Mouse (Mus musculus): ENCODE measurements around the gene Mad2l2. TPM values are rescaled to one million over a fixed set of nuclear protein-coding genes. Genes with fewer than 3 reads are reported as not detected.
"Not testable (repeated sequence)": the region's sequence is repeated elsewhere in the genome, so short reads cannot be mapped to it uniquely, and the experiment has no call there.

The Mad2l2 gene
- polyA plus RNA-seq, 1 experiment from 2014 or later: 38.0 TPM

GRCm38 (mm10) chr4:148184564-148184963 lies 54.4 kb downstream of the Mad2l2 start:
- Histone ChIP-seq H3K4me1 (no peaks in the 10 kb centered on the region), H3K9me3 (no peaks in the 10 kb centered on the region), H3K27ac (no peak overlapping the region), H3K4me3 (replicated peaks) (no peak overlapping the region), H3K27me3 (replicated peaks) (0 out of 2 replicates have a peak, but pooled peaks cover 5% of the 10 kb centered on the region), H3K9ac (no peak overlapping the region), H3K36me3 (no peaks in the 10 kb centered on the region), H3K4me2 (no peak overlapping the region)
- WGBS: 66% methylated on average over 9 of the region's 9 CpGs
- no peak for ATAC-seq (ENCODE audit: insufficient read depth, low FRiP score, low read depth)

GRCm38 (mm10) chr4:148185819-148186218 lies 55.6 kb downstream of the Mad2l2 start:
- no peak overlapping the region for H3K9ac ChIP-seq
- H3K36me3 ChIP-seq: no peaks in the 10 kb centered on the region
- no peak overlapping the region for H3K4me3 ChIP-seq (replicated peaks)
- no peaks in the 10 kb centered on the region for H3K9me3 ChIP-seq
- 0 out of 2 replicates have a peak, but pooled peaks cover 5% of the 10 kb centered on the region for H3K27me3 ChIP-seq (replicated peaks)
- WGBS: 72% methylated on average over 4 of the region's 4 CpGs
- no peaks in the 10 kb centered on the region for H3K4me1 ChIP-seq
- H3K27ac ChIP-seq: no peak overlapping the region
- ATAC-seq (ENCODE audit: insufficient read depth, low FRiP score, low read depth): no peak
- no peak overlapping the region for H3K4me2 ChIP-seq

GRCm38 (mm10) chr4:148188767-148189166 lies 58.6 kb downstream of the Mad2l2 start:
- not testable (repeated sequence) for ATAC-seq (ENCODE audit: insufficient read depth, low FRiP score, low read depth); H3K4me1 ChIP-seq; H3K27me3 ChIP-seq (replicated peaks); H3K36me3 ChIP-seq; H3K9ac ChIP-seq; H3K9me3 ChIP-seq; H3K4me2 ChIP-seq; H3K4me3 ChIP-seq (replicated peaks); H3K27ac ChIP-seq
- 90% methylated on average over 1 of the region's 1 CpGs for WGBS

GRCm38 (mm10) chr4:148192707-148193245 lies 62.6 kb downstream of the Mad2l2 start:
- no peaks in the 10 kb centered on the region for H3K4me1 ChIP-seq
- no peak overlapping the region for H3K4me3 ChIP-seq (replicated peaks)
- H3K27ac ChIP-seq: no peak overlapping the region
- H3K4me2 ChIP-seq: no peak overlapping the region
- no peak for ATAC-seq (ENCODE audit: insufficient read depth, low FRiP score, low read depth)
- H3K27me3 ChIP-seq (replicated peaks): no peaks in the 10 kb centered on the region
- H3K36me3 ChIP-seq: no peaks in the 10 kb centered on the region
- H3K9ac ChIP-seq: no peak overlapping the region
- H3K9me3 ChIP-seq: no peaks in the 10 kb centered on the region
- WGBS: 31% methylated on average over 11 of the region's 11 CpGs

- H3K4me2 ChIP-seq: no peak overlapping the region
- no peaks in the 10 kb centered on the region for H3K27me3 ChIP-seq (replicated peaks)
- no peak for ATAC-seq (ENCODE audit: insufficient read depth, low FRiP score, low read depth)
- H3K9me3 ChIP-seq: no peaks in the 10 kb centered on the region
- H3K9ac ChIP-seq: no peak overlapping the region
- no peak overlapping the region for H3K4me3 ChIP-seq (replicated peaks)
- no peaks in the 10 kb centered on the region for H3K36me3 ChIP-seq
- H3K27ac ChIP-seq: no peak overlapping the region
- no peaks in the 10 kb centered on the region for H3K4me1 ChIP-seq
These were observed 64.2 kb downstream of the Mad2l2 start for GRCm38 (mm10) chr4:148194400-148194799.

Small RNA genes within 50 kb of the gene (microRNA-seq; reads per million reads assigned to microRNA genes)
- gene Mir7022: not detected

Other genes starting within 250 kb of the Mad2l2 start
- 32.1 and 37.8 TPM in 2 replicates for gene Mfn2, start 225.7 kb upstream of the Mad2l2 start, polyA plus RNA-seq (2015; fragmentation: Nextera tagmentation; extraction: Ambion mirVana)
- 43.7 and 47.9 TPM in 2 replicates for gene Plod1, start 193.6 kb upstream of the Mad2l2 start, polyA plus RNA-seq (2015; fragmentation: Nextera tagmentation; extraction: Ambion mirVana)
- gene 2510039O18Rik, start 189.5 kb upstream of the Mad2l2 start, polyA plus RNA-seq (2015; fragmentation: Nextera tagmentation; extraction: Ambion mirVana): 17.4 and 17.7 TPM in 2 replicates
- gene Nppb, start 144.6 kb upstream of the Mad2l2 start, polyA plus RNA-seq (2015; fragmentation: Nextera tagmentation; extraction: Ambion mirVana): 0.23 TPM in 1 of 2 replicates, not detected in the other
- gene Nppa, start 129.7 kb upstream of the Mad2l2 start, polyA plus RNA-seq (2015; fragmentation: Nextera tagmentation; extraction: Ambion mirVana): 2.4 and 2.6 TPM in 2 replicates
- 5.1 and 6.1 TPM in 2 replicates for gene Clcn6, start 91.6 kb upstream of the Mad2l2 start, polyA plus RNA-seq (2015; fragmentation: Nextera tagmentation; extraction: Ambion mirVana)
- 16.7 and 20.9 TPM in 2 replicates for gene Mthfr, start 91.3 kb upstream of the Mad2l2 start, polyA plus RNA-seq (2015; fragmentation: Nextera tagmentation; extraction: Ambion mirVana)
- 13.7 and 14.1 TPM in 2 replicates for gene Agtrap, start 42.4 kb upstream of the Mad2l2 start, polyA plus RNA-seq (2015; fragmentation: Nextera tagmentation; extraction: Ambion mirVana)
- 0.06 and 0.14 TPM in 2 replicates for gene Draxin, start 314 bp downstream of the Mad2l2 start, polyA plus RNA-seq (2015; fragmentation: Nextera tagmentation; extraction: Ambion mirVana)
- gene Fbxo6, start 21.8 kb downstream of the Mad2l2 start, polyA plus RNA-seq (2015; fragmentation: Nextera tagmentation; extraction: Ambion mirVana): 13.7 and 14.1 TPM in 2 replicates
- gene Fbxo44, start 30.1 kb downstream of the Mad2l2 start, polyA plus RNA-seq (2015; fragmentation: Nextera tagmentation; extraction: Ambion mirVana): 7.5 and 8.0 TPM in 2 replicates
- 0.84 and 1.0 TPM in 2 replicates for gene Fbxo2, start 30.2 kb downstream of the Mad2l2 start, polyA plus RNA-seq (2015; fragmentation: Nextera tagmentation; extraction: Ambion mirVana)
- gene Disp3, start 157.6 kb downstream of the Mad2l2 start, polyA plus RNA-seq (2015; fragmentation: Nextera tagmentation; extraction: Ambion mirVana): 0.10 and 0.14 TPM in 2 replicates

Data from stomach, embryonic 15.5 days (tissue).